Mouse (Mus musculus) left cerebral cortex, postnatal 4 days (tissue): ENCODE data around the gene Dusp23. TPM values are rescaled to one million over a fixed set of nuclear protein-coding genes. Genes with fewer than 3 reads are reported as not detected.

Experiments
- total RNA-seq, 2 experiments: library from RNA; stranded (reverse); gene quantifications; 2 replicates each; pipeline ENCODE4 v1.2.3; 2021

The Dusp23 gene
- total RNA-seq, 2 experiments from 2014 or later = 5.8 to 6.9 TPM

Other genes starting within 250 kb of the Dusp23 start
- gene Slamf9, start 157.6 kb downstream of the Dusp23 start, total RNA-seq = under 1 TPM in 1 of 2 experiments, not detected in 1; 0.26 TPM
- 10 to 100 TPM; 57.2 to 67.9 TPM for gene Igsf9, start 151.2 kb downstream of the Dusp23 start, total RNA-seq
- 10 to 100 TPM; 22.8 to 29.5 TPM for gene Tagln2, start 132.9 kb downstream of the Dusp23 start, total RNA-seq
- 1 to 10 TPM; 2.3 to 2.5 TPM for gene Cfap45, start 112.2 kb downstream of the Dusp23 start, total RNA-seq
- gene Vsig8, start 77.0 kb downstream of the Dusp23 start, total RNA-seq = not detected
- gene Slamf8, start 42.4 kb downstream of the Dusp23 start, total RNA-seq = not detected
- not detected for gene Fcrl6, start 30.4 kb downstream of the Dusp23 start, total RNA-seq
- gene Crp, start 65.1 kb upstream of the Dusp23 start, total RNA-seq = not detected